ENCODE assay signal across 9 mouse cellular contexts in genomic region chr2:159645861-159646260, GRCm38 (mm10).
DNase-seq lines count a peak whose midpoint lies in the region; ATAC-seq lines count a peak whose summit lies in the region.
"Had no signal": no experiment of that assay in that cellular context is flagged by ENCODE, and none has a peak within 500 bp of the region (broad histone marks: within the 10 kb centered on the region; RNA-seq: fewer than 3 reads in every experiment).

No protein-coding gene starts in this region.

- peak; percentile 70 to 83 for DNase-seq in heart, adult 18-20 months
- DNase-seq in ovary, postnatal 36 days (ENCODE audit: low spot score): peak; percentile 11
- no peak for DNase-seq in ovary, adult 18-20 months (ENCODE audit: low spot score)
- peak; percentile 70 for DNase-seq in gastrocnemius, adult 18-20 months (ENCODE audit: low spot score)
- DNase-seq in lung, adult 18-20 months: peak; percentile 10 to 14
- DNase-seq in cerebellum, postnatal 36 days: no peak
- DNase-seq in thymus, postnatal 36 days: no peak

- 52% methylated on average over 4 of the region's 4 CpGs for WGBS in heart, embryonic 12.5 days

- H3K4me1 ChIP-seq in heart, embryonic 12.5 days (replicated peaks): no peaks in the 10 kb centered on the region
- H3K4me1 ChIP-seq: embryonic facial prominence, embryonic 15.5 days had no signal

- H3K27me3 ChIP-seq in heart, embryonic 12.5 days (replicated peaks): no peaks in the 10 kb centered on the region
- H3K27me3 ChIP-seq: embryonic facial prominence, embryonic 15.5 days had no signal

- H3K4me3 ChIP-seq in heart, embryonic 12.5 days: no peak overlapping the region
- H3K4me3 ChIP-seq: embryonic facial prominence, embryonic 15.5 days had no signal

- no peak for ATAC-seq in heart, embryonic 12.5 days (ENCODE audit: insufficient number of reproducible peaks, low FRiP score)

- H3K27ac ChIP-seq in heart, embryonic 12.5 days (ENCODE audit: poor library complexity, severe bottlenecking): no peak overlapping the region
- H3K27ac ChIP-seq: embryonic facial prominence, embryonic 15.5 days had no signal

- H3K4me2 ChIP-seq in heart, embryonic 12.5 days: no peak overlapping the region
- H3K4me2 ChIP-seq: embryonic facial prominence, embryonic 15.5 days had no signal

- no peaks in the 10 kb centered on the region for H3K36me3 ChIP-seq in heart, embryonic 12.5 days
- H3K36me3 ChIP-seq: embryonic facial prominence, embryonic 15.5 days had no signal

- no peaks in the 10 kb centered on the region for H3K9me3 ChIP-seq in heart, embryonic 12.5 days (replicated peaks)
- H3K9me3 ChIP-seq: embryonic facial prominence, embryonic 15.5 days had no signal

- H3K9ac ChIP-seq in heart, embryonic 12.5 days: no peak overlapping the region
- H3K9ac ChIP-seq: embryonic facial prominence, embryonic 15.5 days had no signal

Comparison
In these comparisons a context has a peak if more than half of its experiments do, and no peak if none do; other contexts are left out.
1. DNase-seq: peak in heart, adult 18-20 months (2 of 2), ovary, postnatal 36 days (single experiment), gastrocnemius, adult 18-20 months (single experiment) and lung, adult 18-20 months (2 of 2); none in ovary, adult 18-20 months (single experiment), cerebellum, postnatal 36 days (0 of 2) and thymus, postnatal 36 days (0 of 2).